Mouse (Mus musculus): ENCODE measurements around the gene Pex6.
"Not testable (repeated sequence)": the region's sequence is repeated elsewhere in the genome, so short reads cannot be mapped to it uniquely, and the experiment has no call there.

Gene Pex6

GRCm38 (mm10) chr17:46735287-46735686 lies 24.0 kb downstream of the Pex6 start:
- DNase-seq (ENCODE audit: low spot score in 2 of 2), result no peak

GRCm38 (mm10) chr17:46736160-46736559 lies 24.9 kb downstream of the Pex6 start:
- DNase-seq (ENCODE audit: low spot score in 2 of 2), result no peak

GRCm38 (mm10) chr17:46741305-46741704 lies 30.0 kb downstream of the Pex6 start:
- DNase-seq (ENCODE audit: low spot score in 2 of 2), result no peak

- no peak for DNase-seq (ENCODE audit: low spot score in 2 of 2)
Observed at GRCm38 (mm10) chr17:46742986-46743385, 31.7 kb downstream of the Pex6 start.

GRCm38 (mm10) chr17:46745506-46745905 lies 34.2 kb downstream of the Pex6 start:
- DNase-seq (ENCODE audit: low spot score in 2 of 2), result no peak

GRCm38 (mm10) chr17:46747234-46747633 lies 36.0 kb downstream of the Pex6 start:
- no peak for DNase-seq (ENCODE audit: low spot score in 2 of 2)

GRCm38 (mm10) chr17:46747806-46748205 lies 36.5 kb downstream of the Pex6 start:
- DNase-seq (ENCODE audit: low spot score in 2 of 2), result no peak

GRCm38 (mm10) chr17:46749282-46749681 lies 38.0 kb downstream of the Pex6 start:
- no peak for DNase-seq (ENCODE audit: low spot score in 2 of 2)

- no peak for DNase-seq (ENCODE audit: low spot score in 2 of 2)
Observed at GRCm38 (mm10) chr17:46750580-46750979, 39.3 kb downstream of the Pex6 start.

- DNase-seq (ENCODE audit: low spot score in 2 of 2), result peak; percentile 72 to 81
Observed at GRCm38 (mm10) chr17:46751056-46751793, 40.0 kb downstream of the Pex6 start.

- DNase-seq (ENCODE audit: low spot score in 2 of 2), result peak; percentile 97
Observed at GRCm38 (mm10) chr17:46751794-46752556, 40.7 kb downstream of the Pex6 start, which contains the start of gene Cnpy3. TSS of gene Cnpy3 (minus strand) at chr17:46752214.

GRCm38 (mm10) chr17:46758753-46759152 lies 47.5 kb downstream of the Pex6 start:
- DNase-seq (ENCODE audit: low spot score in 2 of 2), result no peak

- DNase-seq (ENCODE audit: low spot score in 2 of 2), result no peak
Observed at GRCm38 (mm10) chr17:46763544-46763943, 52.3 kb downstream of the Pex6 start, which contains the start of gene Ptcra. TSS of gene Ptcra (minus strand) at chr17:46763712.

GRCm38 (mm10) chr17:46764916-46765315 lies 53.7 kb downstream of the Pex6 start:
- not testable (repeated sequence) for DNase-seq (ENCODE audit: low spot score in 2 of 2)

- DNase-seq (ENCODE audit: low spot score in 2 of 2), result no peak
Observed at GRCm38 (mm10) chr17:46767868-46768267, 56.6 kb downstream of the Pex6 start.

GRCm38 (mm10) chr17:46770546-46770945 lies 59.3 kb downstream of the Pex6 start:
- DNase-seq (ENCODE audit: low spot score in 2 of 2), result no peak

- DNase-seq (ENCODE audit: low spot score in 2 of 2), result no peak
Observed at GRCm38 (mm10) chr17:46771025-46771424, 59.8 kb downstream of the Pex6 start.

GRCm38 (mm10) chr17:46771616-46772015 lies 60.4 kb downstream of the Pex6 start:
- no peak for DNase-seq (ENCODE audit: low spot score in 2 of 2)

- no peak for DNase-seq (ENCODE audit: low spot score in 2 of 2)
Observed at GRCm38 (mm10) chr17:46772038-46772403, 60.8 kb downstream of the Pex6 start.

GRCm38 (mm10) chr17:46772404-46773277 lies 61.4 kb downstream of the Pex6 start, which contains the start of gene 2310039H08Rik:
TSS of gene 2310039H08Rik (plus strand) at chr17:46772635.
- peak; percentile 88 to 89 for DNase-seq (ENCODE audit: low spot score in 2 of 2)

- no peak for DNase-seq (ENCODE audit: low spot score in 2 of 2)
Observed at GRCm38 (mm10) chr17:46773278-46774130, 62.2 kb downstream of the Pex6 start.

Data from heart, adult 9 months (tissue).